19 mouse cellular contexts compared by ENCODE assay signal in the genomic region with DNA sequence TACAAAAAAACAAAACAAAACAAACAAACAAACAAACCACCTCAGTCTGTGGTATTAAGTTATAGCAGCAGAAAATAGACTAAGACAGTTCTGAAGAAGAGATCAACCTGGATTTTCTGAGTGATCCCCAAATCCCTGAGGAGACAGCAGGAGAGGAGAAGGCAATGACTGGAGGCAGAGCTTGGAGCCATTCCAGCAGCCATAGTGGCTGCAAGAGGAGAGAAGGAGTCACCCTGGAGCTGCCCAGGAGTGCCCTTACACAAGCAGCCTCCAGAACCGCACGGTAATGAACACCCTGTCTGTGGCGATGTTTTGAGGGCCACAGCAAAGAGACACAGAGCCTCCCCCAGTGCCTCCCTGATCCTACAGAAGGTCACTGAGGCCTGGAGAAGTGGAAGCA. TPM values are rescaled to one million over a fixed set of nuclear protein-coding genes. Genes with fewer than 3 reads are reported as not detected.
DNase-seq lines count a peak whose midpoint lies in the region; ATAC-seq and TF ChIP-seq lines count a peak whose summit lies in the region.
"Had no signal": no experiment of that assay in that cellular context is flagged by ENCODE, and none has a peak within 500 bp of the region (broad histone marks: within the 10 kb centered on the region; RNA-seq: fewer than 3 reads in every experiment).

No protein-coding gene starts in this region.

- H3K36me3 ChIP-seq in heart, adult 2 months (ENCODE audit: control insufficient read depth, insufficient read depth, low read length): no peaks in the 10 kb centered on the region
- no peaks in the 10 kb centered on the region for H3K36me3 ChIP-seq in kidney, postnatal 0 days (ENCODE audit: insufficient read depth, low read length)
- no peaks in the 10 kb centered on the region for H3K36me3 ChIP-seq in limb, embryonic 15.5 days
- H3K36me3 ChIP-seq: forebrain, embryonic 15.5 days; liver, embryonic 12.5 days had no signal

- 57% methylated on average over 3 of the region's 3 CpGs for WGBS in heart, adult 2 months
- WGBS in kidney, postnatal 0 days: 36% methylated on average over 3 of the region's 3 CpGs
- 69% methylated on average over 3 of the region's 3 CpGs for WGBS in limb, embryonic 15.5 days

- intact Hi-C loops in heart, adult 2 months (cut with DNase I): no loop called here
- intact Hi-C loops in heart, postnatal 25 days (cut with DNase I): no loop called here

- H3K79me2 ChIP-seq in heart, adult 2 months (replicated peaks; ENCODE audit: control insufficient read depth, insufficient read depth, low read length): no peaks in the 10 kb centered on the region

- H3K4me3 ChIP-seq in heart, adult 2 months: no peak overlapping the region
- no peak overlapping the region for H3K4me3 ChIP-seq in kidney, postnatal 0 days (replicated peaks; ENCODE audit: low read depth, low read length)
- no peak overlapping the region for H3K4me3 ChIP-seq in limb, embryonic 15.5 days
- H3K4me3 ChIP-seq: forebrain, embryonic 15.5 days; liver, embryonic 12.5 days had no signal

- H3K9ac ChIP-seq in heart, adult 2 months (ENCODE audit: low read depth, low read length): peak overlapping the region; percentile 11
- no peak overlapping the region for H3K9ac ChIP-seq in kidney, postnatal 0 days (ENCODE audit: low read depth, low read length)
- H3K9ac ChIP-seq in limb, embryonic 15.5 days: no peak overlapping the region
- H3K9ac ChIP-seq: forebrain, embryonic 15.5 days; liver, embryonic 12.5 days had no signal

- TF ChIP-seq CTCF in heart, adult 2 months (IDR thresholded peaks at IDR 0.05): no peak
- no peak for TF ChIP-seq CTCF in kidney, postnatal 0 days (IDR thresholded peaks at IDR 0.05; ENCODE audit: low read depth)

- no peak for DNase-seq in heart, adult 2 months
- DNase-seq in heart, postnatal 25 days (ENCODE audit: low spot score): no peak
- no peak for DNase-seq in kidney, postnatal 0 days (ENCODE audit: low spot score)
- DNase-seq in kidney, postnatal 14 days: no peak
- DNase-seq in ovary, adult 18-20 months (ENCODE audit: low spot score): peak; percentile 48
- no peak for DNase-seq in ovary, postnatal 14 days (ENCODE audit: low spot score)
- DNase-seq in frontal cortex, postnatal 25 days (ENCODE audit: low spot score in 2 of 2): no peak
- DNase-seq: cerebellum, adult 9-11 months; embryo, embryonic 11 days; gastrocnemius, postnatal 14 days; right cerebral cortex, postnatal 14 days; thymus, postnatal 4 days had no signal

- no peak for TF ChIP-seq EP300 in heart, adult 2 months (IDR thresholded peaks at IDR 0.05; ENCODE audit: insufficient read depth, low read depth, low read length)

- no peak for TF ChIP-seq POLR2A in heart, adult 2 months (IDR thresholded peaks at IDR 0.05; ENCODE audit: insufficient read depth, low read depth, low read length)

- no peaks in the 10 kb centered on the region for H3K27me3 ChIP-seq in heart, adult 2 months (ENCODE audit: control insufficient read depth, insufficient read depth, low read length)
- H3K27me3 ChIP-seq in kidney, postnatal 0 days (ENCODE audit: insufficient read depth, low read length): no peaks in the 10 kb centered on the region
- no peaks in the 10 kb centered on the region for H3K27me3 ChIP-seq in limb, embryonic 15.5 days
- H3K27me3 ChIP-seq: forebrain, embryonic 15.5 days had no signal

- peak overlapping the region; percentile 67 for H3K27ac ChIP-seq in heart, adult 2 months
- H3K27ac ChIP-seq in kidney, postnatal 0 days: 0 out of 2 replicates have a peak overlapping the region, but pooled peaks have one; percentile 3
- peak overlapping the region; percentile 24; the same call in 1 of the 2 replicates for H3K27ac ChIP-seq in limb, embryonic 15.5 days
- H3K27ac ChIP-seq: forebrain, embryonic 15.5 days; liver, embryonic 12.5 days had no signal

- peaks cover 19% of the 10 kb centered on the region for H3K4me1 ChIP-seq in heart, adult 2 months (ENCODE audit: control insufficient read depth, insufficient read depth, low read length)
- peaks cover 24% of the 10 kb centered on the region for H3K4me1 ChIP-seq in kidney, postnatal 0 days (replicated peaks; ENCODE audit: insufficient read depth, low read length)
- peaks cover 18% of the 10 kb centered on the region for H3K4me1 ChIP-seq in limb, embryonic 15.5 days

- no peak overlapping the region for H3K4me2 ChIP-seq in kidney, postnatal 0 days (ENCODE audit: low read length)
- no peak overlapping the region for H3K4me2 ChIP-seq in limb, embryonic 15.5 days
- H3K4me2 ChIP-seq: forebrain, embryonic 15.5 days; heart, embryonic 11.5 days; liver, embryonic 12.5 days had no signal

- ATAC-seq in kidney, postnatal 0 days (replicated peaks; ENCODE audit: low FRiP score, low read depth): no peak
- no peak for ATAC-seq in limb, embryonic 15.5 days (ENCODE audit: insufficient number of reproducible peaks, low FRiP score, low TSS enrichment, low read depth)
- ATAC-seq: CD4-positive, CD25-positive, alpha-beta regulatory T cell, adult 4 months; forebrain, embryonic 15.5 days; inflammation-experienced regulatory T-cells, adult 6 months; liver, embryonic 12.5 days; lung, postnatal 0 days had no signal

- no peaks in the 10 kb centered on the region for H3K9me3 ChIP-seq in kidney, postnatal 0 days (replicated peaks; ENCODE audit: low read length)
- H3K9me3 ChIP-seq in limb, embryonic 15.5 days: no peaks in the 10 kb centered on the region
- H3K9me3 ChIP-seq: forebrain, embryonic 15.5 days; liver, embryonic 12.5 days had no signal

RNA-seq across cellular contexts. Expression of a gene that starts 58.0 kb away (rescaled TPM):
- total RNA-seq in heart, adult 2 months (2021): 100 to 1,000 TPM; 125 to 140 TPM
- polyA plus RNA-seq in heart, adult 2 months (2012; rRNA removed): 105 and 181 TPM in 2 replicates
- total RNA-seq in heart, postnatal 25 days (2021): 100 to 1,000 TPM; 115 to 121 TPM
- polyA plus RNA-seq in kidney, postnatal 0 days (2015; fragmentation: Nextera tagmentation; extraction: Ambion mirVana): 96.7 and 102 TPM in 2 replicates
- polyA plus RNA-seq in limb, embryonic 15.5 days (2015; fragmentation: Nextera tagmentation; extraction: Ambion mirVana): 79.8 and 98.6 TPM in 2 replicates

Comparison
In these comparisons a context has a peak if more than half of its experiments do, and no peak if none do; other contexts are left out.
1. H3K27ac ChIP-seq: peak in every context shown above with its lines; median percentile 67 in heart, adult 2 months; 24 in limb, embryonic 15.5 days; 3 in kidney, postnatal 0 days.